Mouse (Mus musculus): ENCODE measurements around the gene Pald1. TPM values are rescaled to one million over a fixed set of nuclear protein-coding genes. Genes with fewer than 3 reads are reported as not detected.

Gene Pald1
- polyA plus RNA-seq, 1 experiment = 5.3 TPM

DNA sequence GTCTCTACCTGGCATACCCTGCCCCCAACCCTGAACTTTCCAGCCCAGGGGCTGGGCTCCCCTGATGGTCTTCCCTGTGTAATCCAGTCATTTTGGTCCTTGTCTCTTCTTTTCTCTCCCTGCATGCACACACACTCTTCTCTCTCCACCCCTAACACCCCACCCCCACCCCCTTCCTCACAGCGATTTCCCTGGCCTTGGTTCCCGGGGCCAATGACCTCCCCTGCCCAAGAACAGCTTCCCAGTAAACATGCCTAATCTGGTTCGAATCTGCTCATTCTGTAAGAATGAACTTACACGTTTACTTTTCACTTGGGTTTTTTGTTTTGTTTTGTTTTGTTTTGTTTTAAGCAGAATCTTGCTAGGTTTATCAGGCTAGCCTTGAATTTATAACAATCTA, 26.4 kb upstream of the Pald1 start:
- H3K4me1 ChIP-seq (ENCODE audit: control insufficient read depth, insufficient read depth, low read length) = no peaks in the 10 kb centered on the region
- H3K27ac ChIP-seq (ENCODE audit: insufficient read depth, low read length) = no peak overlapping the region
- TF ChIP-seq POLR2A (IDR thresholded peaks at IDR 0.05; ENCODE audit: low read depth, low read length) (no peak), CTCF (IDR thresholded peaks at IDR 0.05; ENCODE audit: borderline replicate concordance, insufficient read depth, low read length) (no peak)
- H3K4me3 ChIP-seq (ENCODE audit: insufficient read depth, low read length) = no peak overlapping the region

DNA sequence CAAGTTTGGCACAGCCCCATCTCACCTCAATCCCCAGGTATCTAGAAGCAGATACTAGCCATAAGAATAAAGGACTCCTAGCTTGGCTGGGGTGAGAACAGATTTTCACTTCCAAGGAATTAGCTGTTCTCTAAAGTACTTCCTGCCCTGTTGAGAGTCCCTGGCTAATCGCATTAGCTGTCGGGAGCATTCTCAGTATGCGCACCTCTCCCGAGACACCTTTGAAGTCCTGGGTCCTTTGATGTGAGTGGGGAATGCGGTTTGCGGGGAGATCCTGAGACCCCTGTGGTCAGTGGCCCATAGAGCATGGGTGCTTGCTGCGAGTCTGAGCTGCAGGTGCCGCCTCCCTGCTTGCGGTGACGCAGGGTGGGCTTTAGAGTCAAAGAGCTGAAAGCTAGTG, 22.6 kb upstream of the Pald1 start:
- no peaks in the 10 kb centered on the region for H3K4me1 ChIP-seq (ENCODE audit: control insufficient read depth, insufficient read depth, low read length)
- TF ChIP-seq CTCF (IDR thresholded peaks at IDR 0.05; ENCODE audit: borderline replicate concordance, insufficient read depth, low read length) (no peak), POLR2A (IDR thresholded peaks at IDR 0.05; ENCODE audit: low read depth, low read length) (no peak)

DNA sequence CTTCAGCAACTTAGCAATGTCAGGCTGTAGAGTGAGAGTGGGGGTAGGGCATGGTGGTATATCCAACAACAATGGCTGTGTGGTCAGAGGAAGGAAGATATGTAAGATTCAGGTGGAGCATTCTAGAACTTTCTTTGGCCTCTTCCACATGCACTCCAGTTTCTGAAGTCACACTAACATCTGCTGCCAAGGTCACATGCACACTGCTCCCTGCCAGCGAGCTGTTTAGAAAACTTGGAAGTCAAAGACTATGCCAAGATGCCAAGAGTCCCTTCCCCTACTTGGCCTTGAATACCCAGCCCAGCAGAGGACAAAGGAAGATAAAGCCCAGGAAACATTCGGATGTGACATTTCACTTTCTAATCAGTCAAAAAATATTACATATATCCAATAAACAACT, 19.6 kb upstream of the Pald1 start:
- no peak for TF ChIP-seq POLR2A (IDR thresholded peaks at IDR 0.05; ENCODE audit: low read depth, low read length)
- TF ChIP-seq CTCF (IDR thresholded peaks at IDR 0.05; ENCODE audit: borderline replicate concordance, insufficient read depth, low read length) = no peak
- no peak overlapping the region for H3K4me3 ChIP-seq (ENCODE audit: insufficient read depth, low read length)
- no peak overlapping the region for H3K27ac ChIP-seq (ENCODE audit: insufficient read depth, low read length)
- no peaks in the 10 kb centered on the region for H3K4me1 ChIP-seq (ENCODE audit: control insufficient read depth, insufficient read depth, low read length)

More for the DNA sequence above, 22.6 kb upstream of the Pald1 start:
- H3K4me3 ChIP-seq (ENCODE audit: insufficient read depth, low read length) = no peak overlapping the region
- no peak overlapping the region for H3K27ac ChIP-seq (ENCODE audit: insufficient read depth, low read length)

DNA sequence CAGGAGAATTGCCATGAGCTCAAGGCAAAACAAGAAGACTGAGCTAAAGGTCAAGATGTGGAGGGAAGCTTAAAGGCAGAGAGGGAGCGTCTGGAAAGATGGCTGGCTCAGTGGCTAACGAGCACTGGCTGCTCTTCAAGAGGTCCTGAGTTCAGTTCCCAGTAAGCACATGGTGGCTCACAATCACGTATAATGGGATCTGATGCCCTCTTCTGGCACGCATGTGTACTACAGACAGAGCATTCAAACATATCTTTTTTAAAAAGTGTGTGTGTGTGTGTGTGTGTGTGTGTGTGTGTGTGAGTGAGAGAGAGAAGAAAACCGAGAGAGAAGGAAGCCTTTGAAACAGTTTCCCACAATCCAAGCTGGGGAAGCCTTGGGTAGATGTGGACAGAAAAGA, 19.1 kb upstream of the Pald1 start:
- Histone ChIP-seq H3K27ac (ENCODE audit: insufficient read depth, low read length) (no peak overlapping the region), H3K4me1 (ENCODE audit: control insufficient read depth, insufficient read depth, low read length) (no peaks in the 10 kb centered on the region), H3K4me3 (ENCODE audit: insufficient read depth, low read length) (no peak overlapping the region)
- no peak for TF ChIP-seq POLR2A (IDR thresholded peaks at IDR 0.05; ENCODE audit: low read depth, low read length)
- no peak for TF ChIP-seq CTCF (IDR thresholded peaks at IDR 0.05; ENCODE audit: borderline replicate concordance, insufficient read depth, low read length)

DNA sequence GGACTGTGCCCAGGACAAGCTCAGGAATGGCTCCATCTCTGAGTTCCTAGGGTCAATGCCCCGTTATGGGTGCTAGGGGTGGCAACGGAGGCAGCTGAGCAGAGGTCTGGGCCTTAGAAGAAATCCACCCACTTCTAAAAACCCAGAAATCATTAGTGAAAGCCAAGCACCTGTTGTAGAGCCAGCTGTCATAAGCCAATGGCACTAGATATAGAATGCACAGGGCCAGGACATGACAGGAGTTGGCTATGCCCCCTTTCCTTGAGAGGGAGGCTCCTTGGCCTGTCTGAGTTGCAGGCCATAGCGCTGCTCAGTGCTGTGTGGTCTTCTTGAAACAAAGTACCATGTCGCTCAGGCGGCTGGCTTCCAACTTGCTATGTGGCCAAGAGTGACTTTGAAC, 17.1 kb upstream of the Pald1 start:
- Histone ChIP-seq H3K27ac (ENCODE audit: insufficient read depth, low read length) (no peak overlapping the region), H3K4me3 (ENCODE audit: insufficient read depth, low read length) (no peak overlapping the region), H3K4me1 (ENCODE audit: control insufficient read depth, insufficient read depth, low read length) (no peaks in the 10 kb centered on the region)
- TF ChIP-seq CTCF (IDR thresholded peaks at IDR 0.05; ENCODE audit: borderline replicate concordance, insufficient read depth, low read length) (no peak), POLR2A (IDR thresholded peaks at IDR 0.05; ENCODE audit: low read depth, low read length) (no peak)

DNA sequence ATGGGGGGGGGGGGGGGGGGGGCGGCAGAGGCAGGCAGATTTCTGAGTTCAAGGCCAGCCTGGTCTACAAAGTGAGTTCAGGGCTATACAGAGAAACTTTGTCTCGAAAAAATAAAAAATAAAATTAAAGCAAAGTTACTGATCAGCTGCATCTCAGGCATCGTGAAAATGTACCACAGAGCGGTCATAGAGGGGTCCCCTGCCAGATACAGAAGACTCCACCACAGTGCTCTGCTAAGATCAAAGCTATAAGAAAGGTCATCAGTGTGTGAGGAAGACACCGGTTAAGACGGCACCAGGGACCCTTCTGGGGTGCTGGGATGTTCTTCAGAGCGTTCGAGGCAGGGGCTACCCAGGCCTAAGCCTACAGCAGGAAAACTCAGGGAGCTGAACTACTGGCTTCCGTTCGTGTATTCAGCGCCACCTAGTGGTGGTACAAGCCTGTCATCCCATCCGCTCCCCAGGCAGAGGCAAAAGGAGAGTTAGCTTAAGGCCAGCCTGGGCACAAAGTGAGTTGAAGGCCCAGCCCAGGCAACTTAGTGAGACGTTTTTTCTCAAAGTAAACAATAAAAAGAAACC, 15.9 kb upstream of the Pald1 start:
- H3K27ac ChIP-seq (ENCODE audit: insufficient read depth, low read length) = no peak overlapping the region
- H3K4me3 ChIP-seq (ENCODE audit: insufficient read depth, low read length) = no peak overlapping the region

DNA sequence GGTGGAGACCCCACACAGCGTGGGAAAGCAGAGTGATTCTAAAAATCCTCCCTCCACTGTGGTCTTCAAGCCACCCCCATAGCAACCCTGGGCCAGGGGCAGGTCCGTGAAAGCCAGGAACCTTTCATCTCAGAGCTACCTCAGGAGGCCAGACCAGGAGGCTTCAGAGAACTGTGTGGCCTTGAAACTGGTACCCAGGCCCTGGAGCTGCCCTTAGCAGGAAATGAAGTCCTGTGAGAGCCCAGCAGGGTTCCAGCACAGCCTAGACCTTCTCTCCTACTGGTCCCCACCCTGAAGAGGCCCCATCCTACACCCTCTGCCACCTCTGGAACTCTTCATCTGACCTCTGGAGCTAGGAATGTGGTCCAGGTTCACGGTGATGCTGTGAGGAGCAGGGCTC, 14.8 kb upstream of the Pald1 start:
- Histone ChIP-seq H3K27ac (ENCODE audit: insufficient read depth, low read length) (no peak overlapping the region), H3K4me1 (ENCODE audit: control insufficient read depth, insufficient read depth, low read length) (no peaks in the 10 kb centered on the region), H3K4me3 (ENCODE audit: insufficient read depth, low read length) (no peak overlapping the region)
- TF ChIP-seq POLR2A (IDR thresholded peaks at IDR 0.05; ENCODE audit: low read depth, low read length) = no peak
- no peak for TF ChIP-seq CTCF (IDR thresholded peaks at IDR 0.05; ENCODE audit: borderline replicate concordance, insufficient read depth, low read length)

More for the DNA sequence above, 15.9 kb upstream of the Pald1 start:
- peak; percentile 92 for TF ChIP-seq CTCF (IDR thresholded peaks at IDR 0.05; ENCODE audit: borderline replicate concordance, insufficient read depth, low read length)
- no peak for TF ChIP-seq POLR2A (IDR thresholded peaks at IDR 0.05; ENCODE audit: low read depth, low read length)
- no peaks in the 10 kb centered on the region for H3K4me1 ChIP-seq (ENCODE audit: control insufficient read depth, insufficient read depth, low read length)

DNA sequence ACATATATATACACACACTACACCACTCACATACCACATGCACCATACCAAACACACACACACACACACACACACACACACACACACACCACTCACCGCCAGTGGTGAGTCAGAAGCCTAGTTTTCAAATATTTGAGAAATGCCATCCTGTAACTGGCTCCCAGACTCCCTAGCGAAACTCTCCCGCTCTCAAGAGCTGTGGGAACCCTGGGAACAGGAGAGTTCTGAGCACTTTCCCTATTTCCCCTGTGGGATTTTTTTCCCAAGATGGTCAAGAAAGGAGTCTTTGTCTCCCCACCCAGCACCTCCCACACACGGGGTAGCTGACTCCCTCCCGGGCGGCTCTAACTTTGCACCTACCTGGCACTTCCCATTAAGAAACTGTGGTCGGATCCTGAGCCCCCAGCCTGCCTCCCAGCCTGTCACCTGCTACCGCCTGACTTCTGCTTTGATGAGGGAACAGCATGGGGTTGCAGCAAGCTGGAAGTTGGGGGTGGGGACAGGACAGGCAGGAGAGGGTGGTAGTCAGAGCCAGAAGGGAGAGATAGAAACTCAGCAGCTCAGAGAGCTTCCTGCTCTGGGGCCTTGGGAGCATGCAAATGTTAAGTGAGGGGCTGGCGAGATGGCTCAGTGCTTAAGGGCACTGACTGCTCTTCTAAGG, 11.3 kb upstream of the Pald1 start:
- no peak overlapping the region for H3K27ac ChIP-seq (ENCODE audit: insufficient read depth, low read length)
- no peak overlapping the region for H3K4me3 ChIP-seq (ENCODE audit: insufficient read depth, low read length)
- no peak for TF ChIP-seq CTCF (IDR thresholded peaks at IDR 0.05; ENCODE audit: borderline replicate concordance, insufficient read depth, low read length)
- TF ChIP-seq POLR2A (IDR thresholded peaks at IDR 0.05; ENCODE audit: low read depth, low read length) = 0 out of 2 replicates have a peak, but pooled peaks have one; percentile 29
- H3K4me1 ChIP-seq (ENCODE audit: control insufficient read depth, insufficient read depth, low read length) = no peaks in the 10 kb centered on the region

DNA sequence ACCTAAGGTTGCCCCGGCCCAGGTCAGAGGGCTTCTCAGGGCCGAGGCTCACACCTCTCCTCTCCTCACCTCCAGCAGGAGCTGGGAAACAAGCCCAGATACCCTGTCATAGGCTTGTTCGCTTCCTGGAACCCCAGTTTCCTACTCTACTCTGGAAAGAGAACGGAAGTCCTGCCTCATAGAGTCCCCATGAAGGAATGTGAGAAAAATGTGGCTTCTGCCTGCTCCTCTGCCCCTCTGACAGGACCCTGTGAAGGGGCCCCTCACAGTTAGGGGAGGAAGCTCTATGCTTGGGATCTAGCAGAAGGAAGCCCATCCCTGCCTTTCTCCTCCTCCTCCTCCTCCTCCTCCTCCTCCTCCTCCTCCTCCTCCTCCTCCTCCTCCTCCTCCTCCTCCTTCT, 9.3 kb upstream of the Pald1 start:
- H3K4me3 ChIP-seq (ENCODE audit: insufficient read depth, low read length) = no peak overlapping the region
- no peak overlapping the region for H3K27ac ChIP-seq (ENCODE audit: insufficient read depth, low read length)
- H3K4me1 ChIP-seq (ENCODE audit: control insufficient read depth, insufficient read depth, low read length) = no peaks in the 10 kb centered on the region
- TF ChIP-seq CTCF (IDR thresholded peaks at IDR 0.05; ENCODE audit: borderline replicate concordance, insufficient read depth, low read length) (no peak), POLR2A (IDR thresholded peaks at IDR 0.05; ENCODE audit: low read depth, low read length) (no peak)

DNA sequence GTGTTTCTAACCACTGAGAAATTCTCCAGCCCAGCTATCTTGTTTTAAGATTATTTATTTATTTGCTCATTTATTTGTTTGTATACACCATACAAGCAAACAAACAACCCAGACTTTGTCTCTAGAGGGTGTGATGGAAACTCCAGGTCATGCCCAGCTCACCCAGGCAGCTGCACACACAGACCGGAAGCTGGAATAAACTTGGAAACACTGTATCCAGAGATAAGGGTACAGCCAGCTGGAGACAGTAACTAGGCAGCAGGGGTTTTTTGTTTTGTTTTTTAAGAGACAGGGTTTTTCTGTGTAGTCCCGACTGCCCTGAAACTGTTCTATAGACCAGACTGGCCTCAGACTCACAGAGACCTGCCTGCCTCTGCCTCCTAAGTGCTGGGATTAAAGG, 6.8 kb upstream of the Pald1 start:
- no peak overlapping the region for H3K4me3 ChIP-seq (ENCODE audit: insufficient read depth, low read length)
- no peaks in the 10 kb centered on the region for H3K4me1 ChIP-seq (ENCODE audit: control insufficient read depth, insufficient read depth, low read length)
- TF ChIP-seq CTCF (IDR thresholded peaks at IDR 0.05; ENCODE audit: borderline replicate concordance, insufficient read depth, low read length) (no peak), POLR2A (IDR thresholded peaks at IDR 0.05; ENCODE audit: low read depth, low read length) (no peak)
- no peak overlapping the region for H3K27ac ChIP-seq (ENCODE audit: insufficient read depth, low read length)
